ENCODE assay signal across 27 mouse cellular contexts in the genomic region with DNA sequence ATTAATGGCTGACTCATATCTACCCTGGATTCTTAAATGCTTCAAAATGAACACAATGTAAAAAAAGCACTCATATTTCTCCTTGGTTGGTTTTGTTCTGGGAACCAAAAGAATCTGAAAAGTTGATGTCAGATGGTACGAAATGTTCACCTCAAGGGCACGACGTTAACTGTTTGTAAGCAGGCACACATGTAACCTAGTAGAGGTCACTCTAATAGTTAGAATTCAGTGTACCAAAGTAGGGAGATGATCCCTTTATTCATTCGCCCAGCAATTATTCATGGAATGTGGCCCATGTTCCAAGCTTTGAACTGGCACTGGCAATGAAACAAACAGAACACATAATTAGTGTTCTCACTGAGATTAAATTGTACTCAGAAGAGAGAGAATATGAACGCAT.
DNase-seq lines count a peak whose midpoint lies in the region; ATAC-seq and TF ChIP-seq lines count a peak whose summit lies in the region.
"Had no signal": no experiment of that assay in that cellular context is flagged by ENCODE, and none has a peak within 500 bp of the region (broad histone marks: within the 10 kb centered on the region; RNA-seq: fewer than 3 reads in every experiment).

No protein-coding gene starts in this region.

- ATAC-seq in forebrain, postnatal 0 days = no peak
- ATAC-seq: activated CD4-positive, CD25-positive, alpha-beta regulatory T cell, adult 4 months; CD4-positive, CD25-positive, alpha-beta regulatory T cell, adult 4 months; forebrain, embryonic 15.5 days; hindbrain, embryonic 16.5 days had no signal

- DNase-seq in kidney, adult 9 months = peak; percentile 46
- DNase-seq in kidney, postnatal 25 days = no peak
- DNase-seq in layer of hippocampus, adult 9-11 months = peak; percentile 14
- no peak for DNase-seq in layer of hippocampus, adult 9-10 months (ENCODE audit: low spot score)
- DNase-seq in brain, adult 2 months (ENCODE audit: low read depth, low spot score) = peak; percentile 36
- DNase-seq in telencephalon, adult 2 months (ENCODE audit: low read depth, low spot score) = peak; percentile 9
- DNase-seq in forebrain, postnatal 0 days = no peak
- DNase-seq: adrenal gland, adult 8-10 months; adrenal gland, postnatal 25 days; cerebellum, adult 11 months; cerebellum, adult 2 months; cerebellum, adult 9-11 months; cerebellum, postnatal 25 days; gastrocnemius, postnatal 25 days; heart, adult 18-20 months; heart, postnatal 10 days; heart, postnatal 36 days had no signal

- H3K4me3 ChIP-seq in forebrain, postnatal 0 days (ENCODE audit: low read depth, low read length) = no peak overlapping the region
- H3K4me3 ChIP-seq: embryonic facial prominence, embryonic 12.5 days; embryonic facial prominence, embryonic 15.5 days; forebrain, embryonic 15.5 days; heart, embryonic 12.5 days; heart, embryonic 15.5 days; hindbrain, embryonic 10.5 days; hindbrain, embryonic 13.5 days had no signal

- TF ChIP-seq CTCF in forebrain, postnatal 0 days (IDR thresholded peaks at IDR 0.05; ENCODE audit: low read depth) = no peak

- 57% methylated on average over 5 of the region's 5 CpGs for WGBS in forebrain, postnatal 0 days

- H3K27ac ChIP-seq in forebrain, postnatal 0 days (ENCODE audit: low read depth, low read length) = no peak overlapping the region
- H3K27ac ChIP-seq: embryonic facial prominence, embryonic 12.5 days; embryonic facial prominence, embryonic 15.5 days; forebrain, embryonic 15.5 days; heart, embryonic 15.5 days; hindbrain, embryonic 10.5 days; hindbrain, embryonic 13.5 days had no signal

- no peaks in the 10 kb centered on the region for H3K9me3 ChIP-seq in forebrain, postnatal 0 days (ENCODE audit: low read length)
- H3K9me3 ChIP-seq: embryonic facial prominence, embryonic 12.5 days; embryonic facial prominence, embryonic 15.5 days; forebrain, embryonic 15.5 days; heart, embryonic 12.5 days; heart, embryonic 15.5 days; hindbrain, embryonic 10.5 days; hindbrain, embryonic 13.5 days had no signal

- no peak overlapping the region for H3K4me2 ChIP-seq in forebrain, postnatal 0 days (ENCODE audit: low read depth)
- H3K4me2 ChIP-seq: embryonic facial prominence, embryonic 12.5 days; embryonic facial prominence, embryonic 15.5 days; forebrain, embryonic 15.5 days; heart, embryonic 12.5 days; heart, embryonic 15.5 days; hindbrain, embryonic 13.5 days had no signal

- H3K4me1 ChIP-seq in forebrain, postnatal 0 days (ENCODE audit: insufficient read depth) = no peaks in the 10 kb centered on the region
- H3K4me1 ChIP-seq: embryonic facial prominence, embryonic 12.5 days; embryonic facial prominence, embryonic 15.5 days; forebrain, embryonic 15.5 days; heart, embryonic 12.5 days; heart, embryonic 15.5 days; hindbrain, embryonic 10.5 days; hindbrain, embryonic 13.5 days had no signal

- H3K36me3 ChIP-seq in forebrain, postnatal 0 days (ENCODE audit: insufficient read depth) = no peaks in the 10 kb centered on the region
- H3K36me3 ChIP-seq: embryonic facial prominence, embryonic 12.5 days; embryonic facial prominence, embryonic 15.5 days; forebrain, embryonic 15.5 days; heart, embryonic 12.5 days; heart, embryonic 15.5 days; hindbrain, embryonic 10.5 days; hindbrain, embryonic 13.5 days had no signal

- no peaks in the 10 kb centered on the region for H3K27me3 ChIP-seq in forebrain, postnatal 0 days (ENCODE audit: insufficient read depth, low read length)
- H3K27me3 ChIP-seq: embryonic facial prominence, embryonic 12.5 days; embryonic facial prominence, embryonic 15.5 days; forebrain, embryonic 15.5 days; heart, embryonic 12.5 days; heart, embryonic 15.5 days; hindbrain, embryonic 13.5 days had no signal

- no peak overlapping the region for H3K9ac ChIP-seq in forebrain, postnatal 0 days
- H3K9ac ChIP-seq: embryonic facial prominence, embryonic 12.5 days; embryonic facial prominence, embryonic 15.5 days; forebrain, embryonic 15.5 days; heart, embryonic 12.5 days; heart, embryonic 15.5 days; hindbrain, embryonic 13.5 days had no signal

Comparison
In these comparisons a context has a peak if more than half of its experiments do, and no peak if none do; other contexts are left out.
1. DNase-seq: peak in kidney, adult 9 months (single experiment), layer of hippocampus, adult 9-11 months (single experiment), brain, adult 2 months (single experiment) and telencephalon, adult 2 months (single experiment); none in kidney, postnatal 25 days (0 of 2), layer of hippocampus, adult 9-10 months (single experiment) and forebrain, postnatal 0 days (single experiment).